25 mouse cellular contexts compared by ENCODE assay signal in the genomic region with DNA sequence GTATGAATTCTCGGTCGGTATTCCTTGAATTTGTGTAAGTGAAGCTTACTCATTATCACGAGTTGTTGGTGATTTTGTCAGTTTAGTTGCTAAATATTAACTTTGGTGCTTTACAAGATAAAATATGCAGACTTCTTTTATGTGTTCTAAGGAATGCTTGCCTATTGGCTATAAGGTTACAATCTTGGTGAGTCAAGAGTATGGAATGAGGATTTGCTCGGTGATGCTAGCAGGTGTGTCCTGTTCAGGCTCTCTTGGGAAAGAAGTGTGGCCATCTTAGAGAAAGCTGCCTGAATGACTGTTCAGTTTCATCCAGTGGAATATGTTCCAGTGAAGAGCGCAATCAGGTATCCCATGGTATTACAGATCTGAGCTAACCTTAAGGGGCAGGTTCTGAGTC. TPM values are rescaled to one million over a fixed set of nuclear protein-coding genes. Genes with fewer than 3 reads are reported as not detected.
DNase-seq lines count a peak whose midpoint lies in the region; ATAC-seq and TF ChIP-seq lines count a peak whose summit lies in the region.
"Had no signal": no experiment of that assay in that cellular context is flagged by ENCODE, and none has a peak within 500 bp of the region (broad histone marks: within the 10 kb centered on the region; RNA-seq: fewer than 3 reads in every experiment).

No protein-coding gene starts in this region.

- H3K4me1 ChIP-seq in embryonic facial prominence, embryonic 14.5 days (ENCODE audit: control insufficient read depth, insufficient read depth, low read length), result peaks cover 4% of the 10 kb centered on the region
- H3K4me1 ChIP-seq in embryonic facial prominence, embryonic 10.5 days, result peaks cover 14% of the 10 kb centered on the region
- H3K4me1 ChIP-seq in lung, embryonic 14.5 days (ENCODE audit: insufficient read depth), result 0 out of 2 replicates have a peak, but pooled peaks cover 6% of the 10 kb centered on the region
- peaks cover 14% of the 10 kb centered on the region for H3K4me1 ChIP-seq in intestine, embryonic 14.5 days (replicated peaks; ENCODE audit: control insufficient read depth, insufficient read depth, low read length)
- peaks cover 11% of the 10 kb centered on the region for H3K4me1 ChIP-seq in stomach, embryonic 15.5 days
- H3K4me1 ChIP-seq in hindbrain, embryonic 13.5 days (replicated peaks), result peaks cover 29% of the 10 kb centered on the region

- no peaks in the 10 kb centered on the region for H3K27me3 ChIP-seq in embryonic facial prominence, embryonic 14.5 days (replicated peaks; ENCODE audit: control insufficient read depth, insufficient read depth, low read length)
- H3K27me3 ChIP-seq in embryonic facial prominence, embryonic 10.5 days (replicated peaks; ENCODE audit: low read depth, poor library complexity, severe bottlenecking), result no peaks in the 10 kb centered on the region
- no peaks in the 10 kb centered on the region for H3K27me3 ChIP-seq in lung, embryonic 14.5 days (ENCODE audit: insufficient read depth, low read length)
- H3K27me3 ChIP-seq in intestine, embryonic 14.5 days (replicated peaks; ENCODE audit: control insufficient read depth, insufficient read depth, low read length), result no peaks in the 10 kb centered on the region
- H3K27me3 ChIP-seq in stomach, embryonic 15.5 days (replicated peaks), result no peaks in the 10 kb centered on the region
- H3K27me3 ChIP-seq in hindbrain, embryonic 13.5 days, result no peaks in the 10 kb centered on the region
- H3K27me3 ChIP-seq: embryonic facial prominence, embryonic 12.5 days; forebrain, embryonic 12.5 days; liver, embryonic 13.5 days had no signal

- no peak overlapping the region for H3K4me2 ChIP-seq in embryonic facial prominence, embryonic 14.5 days (ENCODE audit: low read depth, low read length)
- H3K4me2 ChIP-seq in lung, embryonic 14.5 days, result no peak overlapping the region
- peak overlapping the region; percentile 4; the same call in 1 of the 2 replicates for H3K4me2 ChIP-seq in intestine, embryonic 14.5 days (ENCODE audit: low read length)
- no peak overlapping the region for H3K4me2 ChIP-seq in stomach, embryonic 15.5 days
- H3K4me2 ChIP-seq in hindbrain, embryonic 13.5 days, result no peak overlapping the region
- H3K4me2 ChIP-seq: embryonic facial prominence, embryonic 12.5 days; forebrain, embryonic 12.5 days; liver, embryonic 13.5 days had no signal

- no peak overlapping the region for H3K27ac ChIP-seq in embryonic facial prominence, embryonic 14.5 days (replicated peaks; ENCODE audit: low read depth, low read length)
- no peak overlapping the region for H3K27ac ChIP-seq in embryonic facial prominence, embryonic 10.5 days (replicated peaks)
- H3K27ac ChIP-seq in lung, embryonic 14.5 days (ENCODE audit: low read depth), result peak overlapping the region; percentile 65
- peak overlapping the region; percentile 47; the same call in 1 of the 2 replicates for H3K27ac ChIP-seq in intestine, embryonic 14.5 days (ENCODE audit: low read depth)
- no peak overlapping the region; the same call in 1 of the 2 replicates for H3K27ac ChIP-seq in stomach, embryonic 15.5 days
- H3K27ac ChIP-seq in hindbrain, embryonic 13.5 days, result no peak overlapping the region
- H3K27ac ChIP-seq: embryonic facial prominence, embryonic 12.5 days; forebrain, embryonic 12.5 days; heart, embryonic 10.5 days; left cerebral cortex, adult 2 months; liver, embryonic 13.5 days; macrophage had no signal

- DNase-seq in embryonic facial prominence, embryonic 14.5 days (ENCODE audit: low spot score), result peak; percentile 29
- no peak for DNase-seq in embryonic facial prominence, embryonic 10.5 days (ENCODE audit: low spot score)
- DNase-seq in lung, embryonic 14.5 days, result no peak
- no peak for DNase-seq in lung, postnatal 14 days
- DNase-seq in intestine, embryonic 14.5 days (ENCODE audit: low spot score), result no peak
- no peak for DNase-seq in embryo, embryonic 9.5 days (ENCODE audit: extremely low spot score)
- DNase-seq: adrenal gland, postnatal 36 days; cerebellum, adult 9-11 months; kidney, postnatal 36 days; layer of hippocampus, adult 9-11 months; liver, embryonic 13.5 days; lung, adult 2 months had no signal

- TF ChIP-seq CTCF in lung, embryonic 14.5 days (IDR thresholded peaks at IDR 0.05; ENCODE audit: low read depth), result no peak

- no peak overlapping the region for H3K4me3 ChIP-seq in embryonic facial prominence, embryonic 14.5 days (ENCODE audit: low read depth, low read length)
- H3K4me3 ChIP-seq in embryonic facial prominence, embryonic 10.5 days, result no peak overlapping the region
- H3K4me3 ChIP-seq in lung, embryonic 14.5 days (ENCODE audit: low read depth, low read length), result no peak overlapping the region
- no peak overlapping the region for H3K4me3 ChIP-seq in intestine, embryonic 14.5 days (ENCODE audit: low read depth, low read length)
- no peak overlapping the region for H3K4me3 ChIP-seq in stomach, embryonic 15.5 days (replicated peaks)
- H3K4me3 ChIP-seq in hindbrain, embryonic 13.5 days, result no peak overlapping the region
- H3K4me3 ChIP-seq: embryonic facial prominence, embryonic 12.5 days; erythroblast, embryonic 14.5 days; forebrain, embryonic 12.5 days; heart, embryonic 10.5 days; left cerebral cortex, adult 2 months; liver, embryonic 13.5 days had no signal

- WGBS in embryonic facial prominence, embryonic 14.5 days, result 86% methylated on average over 5 of the region's 5 CpGs
- WGBS in embryonic facial prominence, embryonic 10.5 days, result 91% methylated on average over 5 of the region's 5 CpGs
- 78% methylated on average over 5 of the region's 5 CpGs for WGBS in lung, embryonic 14.5 days
- WGBS in intestine, embryonic 14.5 days, result 73% methylated on average over 5 of the region's 5 CpGs
- 60% methylated on average over 5 of the region's 5 CpGs for WGBS in stomach, embryonic 15.5 days
- 92% methylated on average over 5 of the region's 5 CpGs for WGBS in hindbrain, embryonic 13.5 days

- peaks cover 13% of the 10 kb centered on the region for H3K9me3 ChIP-seq in embryonic facial prominence, embryonic 14.5 days (ENCODE audit: control insufficient read depth, low read length)
- H3K9me3 ChIP-seq in embryonic facial prominence, embryonic 10.5 days, result 0 out of 2 replicates have a peak, but pooled peaks cover under 1% of the 10 kb centered on the region
- H3K9me3 ChIP-seq in lung, embryonic 14.5 days (ENCODE audit: low read depth, low read length), result no peaks in the 10 kb centered on the region; the same call in 1 of the 2 replicates
- H3K9me3 ChIP-seq in intestine, embryonic 14.5 days (ENCODE audit: control insufficient read depth, low read length), result 0 out of 2 replicates have a peak, but pooled peaks cover under 1% of the 10 kb centered on the region
- no peaks in the 10 kb centered on the region; the same call in 1 of the 2 replicates for H3K9me3 ChIP-seq in stomach, embryonic 15.5 days
- no peaks in the 10 kb centered on the region for H3K9me3 ChIP-seq in hindbrain, embryonic 13.5 days
- H3K9me3 ChIP-seq: embryonic facial prominence, embryonic 12.5 days; heart, embryonic 10.5 days; liver, embryonic 13.5 days had no signal

- ATAC-seq in embryonic facial prominence, embryonic 14.5 days (ENCODE audit: low read depth), result no peak
- ATAC-seq in lung, embryonic 14.5 days (ENCODE audit: insufficient read depth), result no peak
- ATAC-seq in intestine, embryonic 14.5 days (replicated peaks; ENCODE audit: low FRiP score, low TSS enrichment, low read depth), result no peak; the same call in 1 of the 2 replicates
- ATAC-seq in stomach, embryonic 15.5 days (ENCODE audit: insufficient read depth, low FRiP score, low read depth), result peak; percentile 42; the same call in 1 of the 2 replicates
- no peak for ATAC-seq in hindbrain, embryonic 13.5 days (ENCODE audit: low FRiP score)
- ATAC-seq: midbrain, embryonic 16.5 days had no signal

- H3K36me3 ChIP-seq in embryonic facial prominence, embryonic 14.5 days (ENCODE audit: control insufficient read depth, insufficient read depth, low read length), result peaks cover 34% of the 10 kb centered on the region
- peaks cover 49% of the 10 kb centered on the region for H3K36me3 ChIP-seq in embryonic facial prominence, embryonic 10.5 days (replicated peaks)
- H3K36me3 ChIP-seq in lung, embryonic 14.5 days (ENCODE audit: insufficient read depth), result peaks cover 25% of the 10 kb centered on the region; the same call in 1 of the 2 replicates
- peaks cover 9% of the 10 kb centered on the region; the same call in 1 of the 2 replicates for H3K36me3 ChIP-seq in intestine, embryonic 14.5 days (ENCODE audit: control insufficient read depth, insufficient read depth, low read length)
- H3K36me3 ChIP-seq in stomach, embryonic 15.5 days, result no peaks in the 10 kb centered on the region
- H3K36me3 ChIP-seq in hindbrain, embryonic 13.5 days, result peaks cover 16% of the 10 kb centered on the region

- no peak overlapping the region for H3K9ac ChIP-seq in embryonic facial prominence, embryonic 14.5 days (ENCODE audit: low read depth, low read length)
- H3K9ac ChIP-seq in lung, embryonic 14.5 days, result no peak overlapping the region
- no peak overlapping the region for H3K9ac ChIP-seq in intestine, embryonic 14.5 days (ENCODE audit: low read length)
- H3K9ac ChIP-seq in stomach, embryonic 15.5 days, result no peak overlapping the region
- no peak overlapping the region for H3K9ac ChIP-seq in hindbrain, embryonic 13.5 days
- H3K9ac ChIP-seq: embryonic facial prominence, embryonic 12.5 days; forebrain, embryonic 12.5 days; liver, embryonic 13.5 days had no signal

RNA-seq across cellular contexts. Expression of a gene that starts 5.2 kb away (rescaled TPM):
- polyA plus RNA-seq in embryonic facial prominence, embryonic 14.5 days (2014; fragmentation: Nextera tagmentation; extraction: Ambion mirVana), result 80.4 and 84.2 TPM in 2 replicates
- 93.3 and 93.4 TPM in 2 replicates for polyA plus RNA-seq in embryonic facial prominence, embryonic 10.5 days (2016; fragmentation: Nextera tagmentation; extraction: Ambion mirVana)
- 79.4 and 81.3 TPM in 2 replicates for polyA plus RNA-seq in lung, embryonic 14.5 days (2014; fragmentation: Nextera tagmentation; extraction: Ambion mirVana)
- polyA plus RNA-seq in intestine, embryonic 14.5 days (2014; fragmentation: Nextera tagmentation; extraction: Ambion mirVana), result 79.4 and 79.8 TPM in 2 replicates
- 76.4 and 82.1 TPM in 2 replicates for polyA plus RNA-seq in stomach, embryonic 15.5 days (2015; fragmentation: Nextera tagmentation; extraction: Ambion mirVana)
- polyA plus RNA-seq in hindbrain, embryonic 13.5 days (2015; fragmentation: Nextera tagmentation; extraction: Ambion mirVana), result 206 and 217 TPM in 2 replicates

RNA-seq across cellular contexts. Expression of a gene that starts 28.6 kb away (rescaled TPM):
- 159 and 164 TPM in 2 replicates for polyA plus RNA-seq in embryonic facial prominence, embryonic 14.5 days (2014; fragmentation: Nextera tagmentation; extraction: Ambion mirVana)
- 173 and 174 TPM in 2 replicates for polyA plus RNA-seq in embryonic facial prominence, embryonic 10.5 days (2016; fragmentation: Nextera tagmentation; extraction: Ambion mirVana)
- polyA plus RNA-seq in lung, embryonic 14.5 days (2014; fragmentation: Nextera tagmentation; extraction: Ambion mirVana), result 160 and 165 TPM in 2 replicates
- polyA plus RNA-seq in intestine, embryonic 14.5 days (2014; fragmentation: Nextera tagmentation; extraction: Ambion mirVana), result 152 and 172 TPM in 2 replicates
- 136 and 140 TPM in 2 replicates for polyA plus RNA-seq in stomach, embryonic 15.5 days (2015; fragmentation: Nextera tagmentation; extraction: Ambion mirVana)
- polyA plus RNA-seq in hindbrain, embryonic 13.5 days (2015; fragmentation: Nextera tagmentation; extraction: Ambion mirVana), result 116 and 121 TPM in 2 replicates

RNA-seq across cellular contexts. Expression of a gene that starts 32.5 kb away (rescaled TPM):
- 0.21 and 0.22 TPM in 2 replicates for polyA plus RNA-seq in embryonic facial prominence, embryonic 14.5 days (2014; fragmentation: Nextera tagmentation; extraction: Ambion mirVana)
- 0.11 and 0.16 TPM in 2 replicates for polyA plus RNA-seq in embryonic facial prominence, embryonic 10.5 days (2016; fragmentation: Nextera tagmentation; extraction: Ambion mirVana)
- polyA plus RNA-seq in lung, embryonic 14.5 days (2014; fragmentation: Nextera tagmentation; extraction: Ambion mirVana), result 0.13 and 0.24 TPM in 2 replicates
- 0.14 and 0.36 TPM in 2 replicates for polyA plus RNA-seq in intestine, embryonic 14.5 days (2014; fragmentation: Nextera tagmentation; extraction: Ambion mirVana)
- 0.17 and 0.23 TPM in 2 replicates for polyA plus RNA-seq in stomach, embryonic 15.5 days (2015; fragmentation: Nextera tagmentation; extraction: Ambion mirVana)
- polyA plus RNA-seq in hindbrain, embryonic 13.5 days (2015; fragmentation: Nextera tagmentation; extraction: Ambion mirVana), result 0.10 TPM in 1 of 2 replicates, not detected in the other
- polyA plus RNA-seq: cortical plate, adult 2 months; erythroblast, embryonic 14.5 days; forebrain, embryonic 12.5 days; heart, postnatal 0 days; limb, embryonic 14.5 days; lung, adult 2 months; macrophage; midbrain, embryonic 16.5 days; neural tube, embryonic 14.5 days had no signal

RNA-seq across cellular contexts. Expression of a gene that starts 59.2 kb away (rescaled TPM):
- polyA plus RNA-seq in embryonic facial prominence, embryonic 14.5 days (2014; fragmentation: Nextera tagmentation; extraction: Ambion mirVana), result 45.2 and 49.3 TPM in 2 replicates
- polyA plus RNA-seq in embryonic facial prominence, embryonic 10.5 days (2016; fragmentation: Nextera tagmentation; extraction: Ambion mirVana), result 41.1 and 41.3 TPM in 2 replicates
- 36.9 and 38.3 TPM in 2 replicates for polyA plus RNA-seq in lung, embryonic 14.5 days (2014; fragmentation: Nextera tagmentation; extraction: Ambion mirVana)
- polyA plus RNA-seq in intestine, embryonic 14.5 days (2014; fragmentation: Nextera tagmentation; extraction: Ambion mirVana), result 62.8 and 65.1 TPM in 2 replicates
- polyA plus RNA-seq in stomach, embryonic 15.5 days (2015; fragmentation: Nextera tagmentation; extraction: Ambion mirVana), result 60.9 and 63.5 TPM in 2 replicates
- 61.3 and 67.1 TPM in 2 replicates for polyA plus RNA-seq in hindbrain, embryonic 13.5 days (2015; fragmentation: Nextera tagmentation; extraction: Ambion mirVana)

Comparison
In these comparisons a context has a peak if more than half of its experiments do, and no peak if none do; other contexts are left out.
1. H3K27ac ChIP-seq: peak in lung, embryonic 14.5 days (single experiment) and intestine, embryonic 14.5 days (single experiment); none in embryonic facial prominence, embryonic 14.5 days (single experiment), embryonic facial prominence, embryonic 10.5 days (single experiment), stomach, embryonic 15.5 days (single experiment) and hindbrain, embryonic 13.5 days (single experiment).